Comparison of ENCODE assay signal across 8 mouse cellular contexts in the genomic region with DNA sequence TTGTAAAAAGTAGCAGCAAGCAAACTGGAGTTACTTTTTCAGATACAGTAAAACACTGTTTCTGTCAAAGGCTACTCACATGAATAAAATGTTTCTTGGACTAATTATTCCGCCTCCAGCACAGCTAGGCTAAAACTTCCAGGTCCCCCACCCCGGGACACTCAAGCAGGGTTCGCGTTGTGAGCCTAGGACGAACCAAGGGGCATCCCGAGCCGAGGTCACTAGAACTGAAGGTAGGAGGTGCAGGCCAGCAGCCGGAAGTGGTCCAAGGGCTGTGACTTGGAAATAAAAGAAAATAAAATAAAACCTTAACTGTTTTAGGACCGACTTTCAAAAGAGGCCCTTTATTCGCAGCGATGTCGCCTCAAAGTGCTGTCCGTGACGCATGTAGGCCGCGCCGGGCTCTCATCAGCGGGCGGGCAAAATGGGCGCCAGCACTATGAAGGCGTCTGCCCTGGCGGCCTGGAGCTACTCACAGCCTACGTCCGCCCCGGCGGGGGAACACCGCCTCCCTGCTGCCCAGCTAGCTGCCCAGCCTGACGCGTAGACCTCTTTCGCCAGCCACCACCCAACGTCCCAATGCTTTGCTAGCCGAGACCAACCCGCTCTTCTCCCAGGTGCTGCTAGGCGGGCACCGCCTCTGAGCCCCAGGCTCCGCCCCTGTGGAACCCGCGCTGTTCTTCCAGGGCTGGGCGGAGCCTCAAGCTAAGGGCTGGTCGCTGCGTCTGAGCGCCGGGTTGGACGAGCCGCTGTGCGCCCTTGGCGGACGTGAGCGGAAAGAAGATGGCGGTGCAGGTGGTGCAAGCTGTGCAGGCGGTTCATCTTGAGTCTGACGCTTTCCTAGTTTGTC. TPM values are rescaled to one million over a fixed set of nuclear protein-coding genes. Genes with fewer than 3 reads are reported as not detected.
DNase-seq lines count a peak whose midpoint lies in the region; ATAC-seq and TF ChIP-seq lines count a peak whose summit lies in the region.

TSS of gene Cmc4 (minus strand) at position 649 of the 850 bp plus-strand sequence.
TSS of gene Mtcp1 (minus strand) at position 653 of the 850 bp plus-strand sequence.
TSS of gene Brcc3 (plus strand) at position 693 of the 850 bp plus-strand sequence.

- H3K4me1 ChIP-seq in heart, embryonic 11.5 days (ENCODE audit: control insufficient read depth, insufficient read depth, low read length): no peaks in the 10 kb centered on the region
- no peaks in the 10 kb centered on the region for H3K4me1 ChIP-seq in kidney, embryonic 16.5 days (ENCODE audit: insufficient read depth, low read length)
- no peaks in the 10 kb centered on the region; the same call in 1 of the 2 replicates for H3K4me1 ChIP-seq in liver, adult 2 months (ENCODE audit: control insufficient read depth, insufficient read depth, low read length)

- 17% methylated on average over 51 of the region's 52 CpGs for WGBS in heart, embryonic 11.5 days (ENCODE audit: insufficient replicate concordance)
- WGBS in kidney, embryonic 16.5 days: 19% methylated on average over 52 of the region's 52 CpGs
- under 1% methylated on average over 52 of the region's 52 CpGs for WGBS in liver, adult 2 months

- no peak for TF ChIP-seq CTCF in liver, adult 2 months (IDR thresholded peaks at IDR 0.05; ENCODE audit: low read depth, low read length)

- DNase-seq in B cell, adult 2 months: peak; percentile 89 to 90
- DNase-seq in brain, adult 2 months (ENCODE audit: low read depth, low spot score): peak; percentile 96
- peak; percentile 87 for DNase-seq in liver, adult 2 months (ENCODE audit: extremely low read depth, low read depth, low spot score)
- DNase-seq in splenic B cell, adult 2 months (ENCODE audit: low read depth, low spot score): peak; percentile 92

- H3K27ac ChIP-seq in heart, embryonic 11.5 days (ENCODE audit: low read depth, low read length): peak within 1 kb of the TSS; percentile 91
- peak within 1 kb of the TSS; percentile 93 for H3K27ac ChIP-seq in kidney, embryonic 16.5 days (ENCODE audit: low read length)
- peak within 1 kb of the TSS; percentile 75 for H3K27ac ChIP-seq in liver, adult 2 months (replicated peaks; ENCODE audit: insufficient read depth, low read depth, low read length)

- no peaks in the 10 kb centered on the region for H3K9me3 ChIP-seq in heart, embryonic 11.5 days (replicated peaks; ENCODE audit: control insufficient read depth, low read length)
- no peaks in the 10 kb centered on the region for H3K9me3 ChIP-seq in kidney, embryonic 16.5 days (ENCODE audit: low read length)

- ATAC-seq in erythroblast, adult 5-6 weeks (replicated peaks; ENCODE audit: low FRiP score, poor library complexity, severe bottlenecking): peak; percentile 98
- peak; percentile 100 for ATAC-seq in heart, embryonic 11.5 days (replicated peaks; ENCODE audit: insufficient number of reproducible peaks, low FRiP score, low TSS enrichment)
- ATAC-seq in kidney, embryonic 16.5 days (ENCODE audit: low FRiP score, low TSS enrichment): peak; percentile 100

- H3K4me2 ChIP-seq in heart, embryonic 11.5 days: peak within 1 kb of the TSS; percentile 63
- peak within 1 kb of the TSS; percentile 53 for H3K4me2 ChIP-seq in kidney, embryonic 16.5 days (replicated peaks; ENCODE audit: low read depth, low read length)
- H3K4me2 ChIP-seq in myocyte (ENCODE audit: low read depth): peak within 1 kb of the TSS; percentile 76

- H3K4me3 ChIP-seq in heart, embryonic 11.5 days (ENCODE audit: low read depth, low read length): peak within 1 kb of the TSS; percentile 55
- H3K4me3 ChIP-seq in kidney, embryonic 16.5 days (ENCODE audit: low read length): peak within 1 kb of the TSS; percentile 62
- peak within 1 kb of the TSS; percentile 84 for H3K4me3 ChIP-seq in liver, adult 2 months (ENCODE audit: insufficient read depth, low read depth, low read length)
- H3K4me3 ChIP-seq in myocyte: peak within 1 kb of the TSS; percentile 59

- no peak within 1 kb of the TSS for H3ac ChIP-seq in myocyte (ENCODE audit: control insufficient read depth, insufficient read length)

- H3K79me2 ChIP-seq in liver, adult 2 months (ENCODE audit: control insufficient read depth, insufficient read depth, low read length): no peaks in the 10 kb centered on the region; the same call in 1 of the 2 replicates
- peaks cover 21% of the 10 kb centered on the region for H3K79me2 ChIP-seq in myocyte (ENCODE audit: control insufficient read depth, insufficient read depth)

- no peaks in the 10 kb centered on the region for H3K36me3 ChIP-seq in heart, embryonic 11.5 days (ENCODE audit: control insufficient read depth, insufficient read depth, low read length)
- H3K36me3 ChIP-seq in kidney, embryonic 16.5 days (ENCODE audit: insufficient read depth, low read length): no peaks in the 10 kb centered on the region
- no peaks in the 10 kb centered on the region for H3K36me3 ChIP-seq in liver, adult 2 months (ENCODE audit: control insufficient read depth, insufficient read depth, low read length)
- H3K36me3 ChIP-seq in myocyte (ENCODE audit: control insufficient read depth, insufficient read depth): no peaks in the 10 kb centered on the region
- H3K36me3 ChIP-seq in splenic B cell, adult 2 months (ENCODE audit: control insufficient read depth, insufficient read depth, low read length, poor library complexity, severe bottlenecking): no peaks in the 10 kb centered on the region

- no peaks in the 10 kb centered on the region for H3K27me3 ChIP-seq in heart, embryonic 11.5 days (ENCODE audit: control insufficient read depth, insufficient read depth, low read length)
- H3K27me3 ChIP-seq in kidney, embryonic 16.5 days (ENCODE audit: insufficient read depth, low read length): no peaks in the 10 kb centered on the region
- no peaks in the 10 kb centered on the region for H3K27me3 ChIP-seq in liver, adult 2 months (ENCODE audit: control insufficient read depth, insufficient read depth, low read length)
- H3K27me3 ChIP-seq in myocyte (ENCODE audit: control insufficient read depth, insufficient read depth, insufficient read length): no peaks in the 10 kb centered on the region
- no peaks in the 10 kb centered on the region for H3K27me3 ChIP-seq in splenic B cell, adult 2 months (ENCODE audit: control insufficient read depth, insufficient read depth, low read length, poor library complexity, severe bottlenecking)

- TF ChIP-seq POLR2A in liver, adult 2 months (IDR thresholded peaks at IDR 0.05; ENCODE audit: extremely low read depth, insufficient read depth, low read length): peak; percentile 85
- TF ChIP-seq POLR2A in myocyte (IDR thresholded peaks at IDR 0.05; ENCODE audit: insufficient read length, low read depth): peak; percentile 85

- H3K9ac ChIP-seq in heart, embryonic 11.5 days (ENCODE audit: low read depth, low read length): peak within 1 kb of the TSS; percentile 77
- peak within 1 kb of the TSS; percentile 73 for H3K9ac ChIP-seq in kidney, embryonic 16.5 days (replicated peaks; ENCODE audit: low read length)
- peak within 1 kb of the TSS; percentile 73 for H3K9ac ChIP-seq in liver, adult 2 months (ENCODE audit: low read depth, low read length)

TF ChIP-seq in myocyte, 11 proteins besides CTCF, POLR2A, EP300 and RAD21:
- peak; percentile 83 for TF ChIP-seq POLR2AphosphoS2 (IDR thresholded peaks at IDR 0.05; ENCODE audit: insufficient read length, low read depth)
- TF ChIP-seq CEBPB (IDR thresholded peaks at IDR 0.05; ENCODE audit: insufficient read depth, poor library complexity, severe bottlenecking): no peak

RNA-seq across cellular contexts. Expression of gene Cmc4, which starts in this region (rescaled TPM):
- 172 and 187 TPM in 2 replicates for total RNA-seq in erythroblast, adult 5-6 weeks (2015; ENCODE audit: low replicate concordance)
- total RNA-seq in erythroblast, adult 5-6 weeks (2017; ENCODE audit: low replicate concordance): 78.7 and 97.6 TPM in 2 replicates
- 15.8 and 18.7 TPM in 2 replicates for polyA plus RNA-seq in heart, embryonic 11.5 days (2014; fragmentation: Nextera tagmentation; extraction: Ambion mirVana)
- 17.5 and 18.1 TPM in 2 replicates for polyA plus RNA-seq in kidney, embryonic 16.5 days (2015; fragmentation: Nextera tagmentation; extraction: Ambion mirVana)
- 4.6 and 5.0 TPM in 2 replicates for total RNA-seq in liver, adult 2 months (2014; rRNA removed)
- polyA plus RNA-seq in liver, adult 2 months (2012; rRNA removed): 2.2 and 2.9 TPM in 2 replicates
- 1.4 TPM for polyA plus RNA-seq in myocyte (2012; fragmentation: generic; extraction: Trizol)

RNA-seq across cellular contexts. Expression of gene Mtcp1, which starts in this region (rescaled TPM):
- 52.3 and 67.1 TPM in 2 replicates for total RNA-seq in erythroblast, adult 5-6 weeks (2015; ENCODE audit: low replicate concordance)
- 104 and 116 TPM in 2 replicates for total RNA-seq in erythroblast, adult 5-6 weeks (2017; ENCODE audit: low replicate concordance)
- polyA plus RNA-seq in heart, embryonic 11.5 days (2014; fragmentation: Nextera tagmentation; extraction: Ambion mirVana): 7.0 and 8.3 TPM in 2 replicates
- 9.3 and 11.9 TPM in 2 replicates for polyA plus RNA-seq in kidney, embryonic 16.5 days (2015; fragmentation: Nextera tagmentation; extraction: Ambion mirVana)
- total RNA-seq in liver, adult 2 months (2014; rRNA removed): 8.8 and 9.5 TPM in 2 replicates
- 1.7 and 2.1 TPM in 2 replicates for polyA plus RNA-seq in liver, adult 2 months (2012; rRNA removed)
- 1.1 TPM for polyA plus RNA-seq in myocyte (2012; fragmentation: generic; extraction: Trizol)

RNA-seq across cellular contexts. Expression of gene Brcc3, which starts in this region (rescaled TPM):
- total RNA-seq in erythroblast, adult 5-6 weeks (2015; ENCODE audit: low replicate concordance): 21.1 and 27.1 TPM in 2 replicates
- 26.3 and 36.5 TPM in 2 replicates for total RNA-seq in erythroblast, adult 5-6 weeks (2017; ENCODE audit: low replicate concordance)
- 51.8 and 53.1 TPM in 2 replicates for polyA plus RNA-seq in heart, embryonic 11.5 days (2014; fragmentation: Nextera tagmentation; extraction: Ambion mirVana)
- polyA plus RNA-seq in kidney, embryonic 16.5 days (2015; fragmentation: Nextera tagmentation; extraction: Ambion mirVana): 67.8 and 74.7 TPM in 2 replicates
- 14.0 and 14.6 TPM in 2 replicates for total RNA-seq in liver, adult 2 months (2014; rRNA removed)
- polyA plus RNA-seq in liver, adult 2 months (2012; rRNA removed): 8.7 and 9.1 TPM in 2 replicates
- polyA plus RNA-seq in myocyte (2012; fragmentation: generic; extraction: Trizol): 6.1 TPM

Comparison
In these comparisons a context has a peak if more than half of its experiments do, and no peak if none do; other contexts are left out.
1. Peak in every context shown above with its lines: DNase-seq, ATAC-seq, H3K4me3 ChIP-seq and H3K27ac ChIP-seq.
2. RNA of gene Cmc4 (total RNA-seq): 78.7 to 187 TPM in erythroblast, adult 5-6 weeks; 4.6 to 5.0 TPM in liver, adult 2 months; every median in the first group is over 10 times any median in the second.